ENCODE assay signal across 8 mouse cellular contexts in genomic region chr2:103957649-103958546, GRCm38 (mm10). TPM values are rescaled to one million over a fixed set of nuclear protein-coding genes. Genes with fewer than 3 reads are reported as not detected.
A peak's percentile ranks its signal among the peaks of the same experiment; 100 is the strongest.
DNase-seq lines count a peak whose midpoint lies in the region; ATAC-seq and TF ChIP-seq lines count a peak whose summit lies in the region.

TSS of gene Lmo2 (plus strand) at chr2:103957986.

- H3K4me3 ChIP-seq in lung, adult 2 months (replicated peaks; ENCODE audit: extremely low read depth, low read depth, low read length) = no peak within 1 kb of the TSS
- no peak within 1 kb of the TSS for H3K4me3 ChIP-seq in hindbrain, embryonic 12.5 days
- peak within 1 kb of the TSS; percentile 74 for H3K4me3 ChIP-seq in liver, embryonic 13.5 days (replicated peaks)
- H3K4me3 ChIP-seq in stomach, embryonic 14.5 days (ENCODE audit: low read depth, low read length) = no peak within 1 kb of the TSS

- H3K27ac ChIP-seq in hindbrain, embryonic 12.5 days = no peak within 1 kb of the TSS
- peak within 1 kb of the TSS; percentile 98 for H3K27ac ChIP-seq in liver, embryonic 13.5 days
- no peak within 1 kb of the TSS for H3K27ac ChIP-seq in stomach, embryonic 14.5 days (ENCODE audit: low read length)

- no peak for TF ChIP-seq CTCF in lung, adult 2 months (IDR thresholded peaks at IDR 0.05; ENCODE audit: insufficient read depth, low read length)

- no peak for DNase-seq in lung, adult 2 months
- DNase-seq in lung, postnatal 36 days = no peak
- peak; percentile 79 for DNase-seq in liver, embryonic 13.5 days
- no peak for DNase-seq in cerebellum, adult 11 months
- DNase-seq in thymus, postnatal 4 days = no peak

- H3K4me1 ChIP-seq in lung, adult 2 months (ENCODE audit: control insufficient read depth, insufficient read depth, low read length) = no peaks in the 10 kb centered on the region
- H3K4me1 ChIP-seq in hindbrain, embryonic 12.5 days = no peaks in the 10 kb centered on the region
- peaks cover 56% of the 10 kb centered on the region for H3K4me1 ChIP-seq in liver, embryonic 13.5 days (replicated peaks)
- H3K4me1 ChIP-seq in stomach, embryonic 14.5 days (ENCODE audit: control insufficient read depth, insufficient read depth, low read length) = no peaks in the 10 kb centered on the region

- 47% methylated on average over 10 of the region's 10 CpGs for WGBS in lung, adult 2 months
- 79% methylated on average over 10 of the region's 10 CpGs for WGBS in hindbrain, embryonic 12.5 days
- WGBS in liver, embryonic 13.5 days (ENCODE audit: insufficient replicate concordance) = 8% methylated on average over 10 of the region's 10 CpGs
- WGBS in stomach, embryonic 14.5 days = 59% methylated on average over 10 of the region's 10 CpGs

- H3K4me2 ChIP-seq in hindbrain, embryonic 12.5 days (replicated peaks) = no peak within 1 kb of the TSS
- H3K4me2 ChIP-seq in liver, embryonic 13.5 days = peak within 1 kb of the TSS; percentile 80
- H3K4me2 ChIP-seq in stomach, embryonic 14.5 days (replicated peaks; ENCODE audit: low read depth, low read length) = no peak within 1 kb of the TSS

- no peaks in the 10 kb centered on the region for H3K9me3 ChIP-seq in hindbrain, embryonic 12.5 days (replicated peaks)
- no peaks in the 10 kb centered on the region for H3K9me3 ChIP-seq in liver, embryonic 13.5 days (replicated peaks)
- no peaks in the 10 kb centered on the region for H3K9me3 ChIP-seq in stomach, embryonic 14.5 days (ENCODE audit: control insufficient read depth, low read depth, low read length)

- no peak within 1 kb of the TSS for H3K9ac ChIP-seq in hindbrain, embryonic 12.5 days
- peak within 1 kb of the TSS; percentile 95 for H3K9ac ChIP-seq in liver, embryonic 13.5 days
- no peak within 1 kb of the TSS for H3K9ac ChIP-seq in stomach, embryonic 14.5 days (replicated peaks; ENCODE audit: low read depth, low read length)

- peak; percentile 42 for ATAC-seq in erythroblast, adult 5-6 weeks (replicated peaks; ENCODE audit: low FRiP score, poor library complexity, severe bottlenecking)
- ATAC-seq in hindbrain, embryonic 12.5 days (ENCODE audit: low FRiP score) = no peak
- peak; percentile 80 for ATAC-seq in liver, embryonic 13.5 days (ENCODE audit: low read depth)
- no peak for ATAC-seq in stomach, embryonic 14.5 days (ENCODE audit: insufficient number of reproducible peaks, insufficient read depth, low FRiP score, low read depth)

- no peaks in the 10 kb centered on the region for H3K27me3 ChIP-seq in hindbrain, embryonic 12.5 days
- no peaks in the 10 kb centered on the region for H3K27me3 ChIP-seq in liver, embryonic 13.5 days
- H3K27me3 ChIP-seq in stomach, embryonic 14.5 days (ENCODE audit: control insufficient read depth, insufficient read depth, low read length) = no peaks in the 10 kb centered on the region

- no peak for TF ChIP-seq POLR2A in lung, adult 2 months (IDR thresholded peaks at IDR 0.05; ENCODE audit: borderline replicate concordance, extremely low read depth, low read depth, low read length)

- no peaks in the 10 kb centered on the region for H3K36me3 ChIP-seq in hindbrain, embryonic 12.5 days
- peaks cover 25% of the 10 kb centered on the region for H3K36me3 ChIP-seq in liver, embryonic 13.5 days
- H3K36me3 ChIP-seq in stomach, embryonic 14.5 days (ENCODE audit: control insufficient read depth, insufficient read depth, low read length) = no peaks in the 10 kb centered on the region

RNA-seq across cellular contexts. Expression of gene Lmo2, which starts in this region (rescaled TPM):
- polyA plus RNA-seq in lung, adult 2 months (2012; rRNA removed) = 47.8 and 51.7 TPM in 2 replicates
- 827 TPM in 2 replicates for total RNA-seq in erythroblast, adult 5-6 weeks (2015; ENCODE audit: low replicate concordance)
- total RNA-seq in erythroblast, adult 5-6 weeks (2017; ENCODE audit: low replicate concordance) = 564 and 619 TPM in 2 replicates
- polyA plus RNA-seq in hindbrain, embryonic 12.5 days (2016; fragmentation: Nextera tagmentation; extraction: Ambion mirVana) = 25.6 and 27.2 TPM in 2 replicates
- 156 and 167 TPM in 2 replicates for polyA plus RNA-seq in liver, embryonic 13.5 days (2015; fragmentation: Nextera tagmentation; extraction: Ambion mirVana)
- polyA plus RNA-seq in stomach, embryonic 14.5 days (2014; fragmentation: Nextera tagmentation; extraction: Ambion mirVana) = 14.8 and 15.0 TPM in 2 replicates

Comparison
In these comparisons a context has a peak if more than half of its experiments do, and no peak if none do; other contexts are left out.
1. ATAC-seq: peak in erythroblast, adult 5-6 weeks (single experiment) and liver, embryonic 13.5 days (single experiment); none in hindbrain, embryonic 12.5 days (single experiment) and stomach, embryonic 14.5 days (single experiment).